Mouse (Mus musculus) kidney, adult 9 months (tissue): ENCODE measurements at regions not wholly inside any gene's neighbourhood (a gene's known extent, or its start where the extent isn't known, plus 50 kb on each side); places are given as distances from the start of the nearest gene placed in this dataset.

Experiments used
- DNase-seq: peaks from one replicate; pipeline ENCODE4 v3.0.0; 2022

GRCm38 (mm10) chr14:80789131-80789530 is 805.2 kb downstream of the Olfm4 start:
- DNase-seq = no peak

GRCm38 (mm10) chr14:80799370-80799959 is 815.6 kb downstream of the Olfm4 start:
- no peak for DNase-seq

- peak; percentile 33 for DNase-seq
Observed at GRCm38 (mm10) chr14:80830476-80830875, 846.6 kb downstream of the Olfm4 start.

- DNase-seq = no peak
Observed at GRCm38 (mm10) chr14:80844550-80844949, 860.7 kb downstream of the Olfm4 start.

GRCm38 (mm10) chr14:80845576-80846269 is 861.8 kb downstream of the Olfm4 start:
- DNase-seq = peak; percentile 71

GRCm38 (mm10) chr14:80846420-80847083 is 862.7 kb downstream of the Olfm4 start:
- DNase-seq = no peak
